Mouse (Mus musculus) embryonic fibroblast, embryonic 13.5 days (primary cell): ENCODE data around the gene Cyp2b10.

Experiments used
- CTCF ChIP-seq: IDR thresholded peaks from 2 replicates; pipeline ENCODE4 v1.5.1; 2011; ENCODE audit warnings: mild to moderate bottlenecking, control low read depth, low read length, moderate library complexity, borderline replicate concordance; ENCODE audit not compliant: insufficient read depth
- POLR2A ChIP-seq: IDR thresholded peaks from 2 replicates; pipeline ENCODE4 v1.6.1; 2011; ENCODE audit warnings: low read depth, mild to moderate bottlenecking, control low read depth, low read length, moderate library complexity

DNA sequence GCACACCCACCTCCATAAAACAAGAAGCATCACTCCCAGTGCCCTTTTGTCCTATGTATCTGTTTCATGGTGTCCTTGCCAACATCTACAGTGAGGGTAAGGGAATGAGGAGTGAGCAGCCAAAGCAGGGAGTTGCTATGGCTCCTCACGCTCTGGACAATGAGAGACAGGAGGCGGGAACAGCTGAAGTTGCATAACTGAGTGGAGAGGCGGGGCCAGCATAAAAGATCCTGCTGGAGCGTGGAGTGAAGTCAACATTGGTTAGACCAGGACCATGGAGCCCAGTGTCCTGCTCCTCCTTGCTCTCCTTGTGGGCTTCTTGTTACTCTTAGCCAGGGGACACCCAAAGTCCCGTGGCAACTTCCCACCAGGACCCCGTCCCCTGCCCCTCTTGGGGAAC is at the start of gene Cyp2b10:
- TF ChIP-seq POLR2A: no peak
- no peak for TF ChIP-seq CTCF
